Mouse (Mus musculus) ES-E14 (cell line): Measurements from ENCODE around the gene Far1. TPM values are rescaled to one million over a fixed set of nuclear protein-coding genes. Genes with fewer than 3 reads are reported as not detected.

Experiments used
- DNase-seq: peaks from one replicate; pipeline ENCODE4 v3.0.0-alpha.2; 2013; ENCODE audit warnings: low read depth, low spot score
- H3K27ac ChIP-seq: 2 replicates; pipeline ENCODE4 v1.5.1; 2012; ENCODE audit warnings: low read depth, mild to moderate bottlenecking, low read length, moderate library complexity, mixed read lengths; ENCODE audit not compliant: poor library complexity, insufficient read depth, severe bottlenecking
- H3K36me3 ChIP-seq: 2 replicates; pipeline ENCODE4 v1.6.1; 2012; ENCODE audit warnings: mild to moderate bottlenecking, low read length, moderate library complexity, mixed read lengths; ENCODE audit not compliant: control insufficient read depth, poor library complexity, insufficient read depth, severe bottlenecking
- H3K4me1 ChIP-seq, 2 experiments: fragments of 150-350 bp in 1 of 2; sonication (generic) in 1 of 2; 2 replicates each; pipeline ENCODE4 v1.6.1; 2012; ENCODE audit warnings: low read length in 2 of 2, mild to moderate bottlenecking in 1 of 2, mixed read lengths in 1 of 2; ENCODE audit not compliant: control insufficient read depth in 2 of 2, insufficient read depth in 2 of 2, poor library complexity in 1 of 2
- H3K4me3 ChIP-seq, 2 experiments: fragments of 150-350 bp in 1 of 2; sonication (generic) in 1 of 2; 2 replicates each; pipeline ENCODE4 v1.5.1; 2012; ENCODE audit warnings: low read length in 2 of 2, low read depth in 1 of 2, mild to moderate bottlenecking in 1 of 2, mixed read lengths in 1 of 2; ENCODE audit not compliant: insufficient read depth in 1 of 2, poor library complexity in 1 of 2, severe bottlenecking in 1 of 2
- H3K9ac ChIP-seq: 2 replicates; pipeline ENCODE4 v1.6.1; 2012; ENCODE audit warnings: low read depth, mild to moderate bottlenecking, low read length, mixed read lengths; ENCODE audit not compliant: poor library complexity, insufficient read depth, severe bottlenecking
- H3K9me3 ChIP-seq: fragments of 150-350 bp; sonication (generic); 2 replicates; pipeline ENCODE4 v1.6.1; 2012; ENCODE audit warnings: low read depth, mild to moderate bottlenecking, low read length; ENCODE audit not compliant: control insufficient read depth, insufficient read depth
- CHD2 ChIP-seq: IDR thresholded peaks from 2 replicates; pipeline ENCODE4 v1.6.1; 2014; ENCODE audit warnings: mild to moderate bottlenecking, low read depth, low read length, inconsistent platforms
- HCFC1 ChIP-seq: IDR thresholded peaks from 2 replicates; pipeline ENCODE4 v1.6.1; 2012; ENCODE audit warnings: low read length, inconsistent platforms, borderline replicate concordance; ENCODE audit not compliant: insufficient read depth
- MAFK ChIP-seq: IDR thresholded peaks from 2 replicates; pipeline ENCODE4 v1.6.1; 2014; ENCODE audit warnings: mild to moderate bottlenecking, low read depth, low read length, inconsistent platforms; ENCODE audit not compliant: insufficient read depth
- ZC3H11A ChIP-seq: IDR thresholded peaks from 2 replicates; pipeline ENCODE4 v1.6.1; 2012; ENCODE audit warnings: low read depth, mild to moderate bottlenecking, inconsistent platforms, low read length, borderline replicate concordance
- ZNF384 ChIP-seq: IDR thresholded peaks from 2 replicates; pipeline ENCODE4 v1.6.1; 2012; ENCODE audit warnings: low read depth, low read length, inconsistent platforms
- in situ Hi-C, 2 experiments: fragments of 600-800 bp; cut with MboI; formaldehyde crosslinking; loops; one replicate each; pipeline ENCODE4 v1.15.1; 2025; ENCODE audit warnings: low sequenced_read_pairs in 2 of 2, inconsistent platforms in 1 of 2; ENCODE audit not compliant: unreplicated experiment in 2 of 2
- total RNA-seq: library from RNA; depleted of rRNA; stranded (reverse); fragments of 300-350 nt; gene quantifications from 2 replicates; pipeline ENCODE4 v1.2.3, GENCODE M21; 2012

The Far1 gene
- total RNA-seq, 1 experiment, result 51.1 TPM

GRCm38 (mm10) chr7:113551742-113552463, 38.3 kb downstream of the Far1 start:
- no peak for TF ChIP-seq ZC3H11A
- no peak for TF ChIP-seq HCFC1
- no peak for TF ChIP-seq MAFK
- no peak for TF ChIP-seq CHD2
- TF ChIP-seq ZNF384, result no peak
- H3K4me1 ChIP-seq, result no peaks in the 10 kb centered on the region
- in situ Hi-C loops, result no loop called here

GRCm38 (mm10) chr7:113552508-113552907, 38.9 kb downstream of the Far1 start:
- H3K4me3 ChIP-seq, result no peak overlapping the region
- no peak overlapping the region for H3K27ac ChIP-seq
- no peaks in the 10 kb centered on the region for H3K4me1 ChIP-seq
- in situ Hi-C loops, result no loop called here
- H3K9ac ChIP-seq, result no peak overlapping the region
- DNase-seq, result no peak
- H3K9me3 ChIP-seq, result no peaks in the 10 kb centered on the region
- H3K36me3 ChIP-seq, result peaks cover 2% of the 10 kb centered on the region; the same call in 1 of the 2 replicates
- no peak for TF ChIP-seq ZNF384
- TF ChIP-seq CHD2, result no peak
- no peak for TF ChIP-seq MAFK
- TF ChIP-seq HCFC1, result no peak
- TF ChIP-seq ZC3H11A, result no peak

More at GRCm38 (mm10) chr7:113551742-113552463, 38.3 kb downstream of the Far1 start:
- H3K9me3 ChIP-seq, result no peaks in the 10 kb centered on the region
- DNase-seq, result no peak
- peaks cover 2% of the 10 kb centered on the region; the same call in 1 of the 2 replicates for H3K36me3 ChIP-seq
- H3K27ac ChIP-seq, result no peak overlapping the region
- H3K9ac ChIP-seq, result no peak overlapping the region
- no peak overlapping the region for H3K4me3 ChIP-seq

- Histone ChIP-seq H3K9ac (no peak overlapping the region), H3K4me3 (no peak overlapping the region)
- no peak for TF ChIP-seq ZNF384
- no peak for TF ChIP-seq CHD2
- TF ChIP-seq ZC3H11A, result no peak
- TF ChIP-seq HCFC1, result no peak
- TF ChIP-seq MAFK, result no peak
Observed at GRCm38 (mm10) chr7:113556138-113556537, 42.5 kb downstream of the Far1 start.

GRCm38 (mm10) chr7:113566892-113567291, 53.3 kb downstream of the Far1 start:
- Histone ChIP-seq H3K9ac (no peak overlapping the region), H3K4me3 (no peak overlapping the region), H3K4me1 (no peaks in the 10 kb centered on the region), H3K9me3 (no peaks in the 10 kb centered on the region), H3K27ac (no peak overlapping the region), H3K36me3 (0 out of 2 replicates have a peak, but pooled peaks cover 2% of the 10 kb centered on the region)
- no peak for DNase-seq
- TF ChIP-seq ZNF384 (no peak), HCFC1 (no peak), CHD2 (no peak), ZC3H11A (no peak), MAFK (no peak)
- in situ Hi-C loops, result no loop called here

More at GRCm38 (mm10) chr7:113556138-113556537, 42.5 kb downstream of the Far1 start:
- H3K36me3 ChIP-seq, result peaks cover 1% of the 10 kb centered on the region; the same call in 1 of the 2 replicates
- in situ Hi-C loops, result no loop called here
- H3K9me3 ChIP-seq, result no peaks in the 10 kb centered on the region
- DNase-seq, result no peak
- H3K4me1 ChIP-seq, result no peaks in the 10 kb centered on the region
- H3K27ac ChIP-seq, result no peak overlapping the region
